Mouse (Mus musculus): Measurements from ENCODE around the gene Tor1aip2.

The Tor1aip2 gene

DNA sequence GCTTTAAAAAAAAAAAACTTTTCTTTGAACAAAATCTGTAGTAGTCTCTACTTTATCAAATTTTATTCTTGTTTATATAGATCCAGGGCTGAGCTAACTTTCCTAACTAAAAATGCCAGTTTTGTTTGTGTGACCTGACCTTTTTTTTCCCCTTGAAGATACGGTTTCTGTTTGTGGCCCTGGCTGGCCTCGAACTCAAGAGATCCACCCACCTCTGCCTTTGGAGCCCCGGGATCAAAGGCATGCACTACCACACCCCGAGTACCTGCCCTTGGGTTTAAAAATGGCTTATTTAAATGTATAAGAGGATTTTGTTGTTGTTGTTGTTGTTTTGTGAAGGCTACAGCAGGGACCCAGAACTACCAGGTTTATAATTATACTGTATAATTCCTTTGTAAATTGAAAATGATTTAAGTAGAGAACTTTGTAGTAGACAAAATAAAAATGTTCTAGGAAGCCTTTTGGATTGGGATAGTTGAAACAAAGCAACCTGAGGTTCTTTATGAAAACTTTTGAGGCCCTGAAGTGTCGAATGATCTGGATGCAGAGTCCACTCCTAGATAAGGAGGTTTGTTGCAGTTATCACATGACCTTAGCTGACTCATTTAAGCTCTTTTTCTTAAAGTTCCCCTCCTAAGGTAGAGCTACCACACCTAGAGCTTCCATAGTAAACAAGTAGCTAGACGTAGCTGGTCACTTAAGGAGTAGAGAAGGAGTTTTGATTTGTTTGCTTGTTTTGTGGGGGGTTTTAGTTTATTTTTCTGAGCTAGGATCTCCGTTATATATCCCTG lies 6.4 kb downstream of the Tor1aip2 start:
- DNase-seq, result no peak

GRCm38 (mm10) chr1:156042481-156042880 lies 7.3 kb downstream of the Tor1aip2 start:
- no peak for DNase-seq

DNA sequence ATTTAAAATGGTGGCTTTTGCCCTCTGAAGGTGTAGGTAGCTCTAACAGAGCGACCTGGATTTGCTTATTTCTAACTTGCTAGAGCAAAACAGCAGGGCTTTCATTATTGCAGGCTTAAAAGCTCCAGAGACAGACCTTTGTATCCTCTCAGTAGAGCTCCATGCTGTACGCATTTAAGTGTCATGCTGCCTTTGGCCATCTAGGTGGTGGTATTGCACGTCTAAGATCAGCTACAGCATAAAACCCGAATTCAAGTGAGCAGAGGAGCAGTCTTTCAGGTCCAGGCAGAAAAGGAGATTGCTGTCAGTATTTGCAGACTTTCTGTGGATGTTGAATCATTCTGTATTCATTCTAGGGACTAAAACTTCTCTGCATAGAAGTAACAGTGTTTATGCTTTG lies 7.8 kb downstream of the Tor1aip2 start:
- peak; percentile 78 for DNase-seq

DNA sequence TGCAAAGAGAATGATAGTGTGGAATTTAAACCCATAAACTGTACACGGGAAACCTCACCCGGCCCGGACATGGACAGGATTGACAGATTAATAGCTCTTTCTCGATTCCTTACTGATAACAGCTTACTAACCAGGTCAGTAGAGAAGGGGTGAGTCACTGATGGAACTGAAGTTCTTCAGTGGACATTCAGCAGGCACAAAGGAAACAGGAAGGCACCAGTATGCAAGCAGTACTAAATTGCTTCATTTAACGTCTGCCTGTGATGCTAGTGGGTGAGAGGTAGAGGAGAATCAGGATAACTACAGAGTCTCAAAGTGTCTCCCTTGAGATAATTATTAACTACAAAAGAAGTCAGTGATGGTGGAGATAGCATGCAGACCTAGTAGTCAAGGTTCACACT lies 9.0 kb downstream of the Tor1aip2 start:
- no peak for DNase-seq

DNA sequence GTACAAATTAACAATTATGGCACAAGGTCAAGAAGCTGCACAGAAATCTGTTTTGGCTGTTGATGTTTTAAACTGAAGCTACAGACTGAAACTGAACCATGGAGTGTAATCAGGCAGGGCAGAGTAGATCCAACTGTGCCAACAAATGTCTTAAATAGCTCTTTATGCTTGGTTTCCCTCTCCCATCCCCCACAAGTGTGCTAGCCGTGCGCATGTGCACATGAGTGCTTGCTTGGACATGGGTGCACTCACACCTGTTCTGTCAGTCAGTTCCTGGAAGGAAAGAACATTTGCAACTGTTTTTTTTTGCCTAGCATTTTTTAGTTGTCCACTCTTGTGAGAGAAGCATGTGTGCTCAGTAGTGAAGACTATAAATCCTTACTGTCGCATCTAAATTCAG lies 11.5 kb downstream of the Tor1aip2 start:
- DNase-seq, result peak; percentile 35

- DNase-seq, result no peak
These were observed 23.0 kb downstream of the Tor1aip2 start for GRCm38 (mm10) chr1:156058207-156058606.

- DNase-seq, result no peak
These were observed 27.0 kb downstream of the Tor1aip2 start for GRCm38 (mm10) chr1:156062193-156062592.

- DNase-seq, result no peak
These were observed 30.9 kb downstream of the Tor1aip2 start for GRCm38 (mm10) chr1:156066133-156066532.

GRCm38 (mm10) chr1:156070106-156070505 lies 34.9 kb downstream of the Tor1aip2 start:
- no peak for DNase-seq

GRCm38 (mm10) chr1:156073169-156073821 lies 38.1 kb downstream of the Tor1aip2 start:
- no peak for DNase-seq

- DNase-seq, result peak; percentile 55
These were observed 39.4 kb downstream of the Tor1aip2 start for GRCm38 (mm10) chr1:156074575-156074974.

DNA sequence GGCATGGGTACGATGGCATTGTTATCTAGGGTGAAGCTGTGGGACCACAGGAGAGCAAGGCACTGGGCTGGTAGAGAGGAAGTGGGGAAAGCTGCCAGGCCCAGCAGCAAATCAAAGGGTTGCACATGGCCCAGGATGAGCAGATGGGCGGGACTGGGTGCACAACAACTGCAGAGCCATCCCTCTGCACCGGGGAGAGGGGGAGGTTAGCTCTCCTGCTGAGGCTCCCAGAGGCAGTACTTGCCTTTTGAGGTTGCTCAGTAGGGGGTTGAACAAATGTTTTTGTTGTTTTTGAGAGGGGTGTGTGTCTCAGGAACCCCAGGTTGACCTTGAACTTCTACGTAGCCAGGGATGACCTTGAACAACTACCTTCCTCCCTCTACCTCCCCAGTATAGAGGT lies 41.3 kb downstream of the Tor1aip2 start:
- DNase-seq, result no peak

- no peak for DNase-seq
These were observed 42.5 kb downstream of the Tor1aip2 start for GRCm38 (mm10) chr1:156077655-156078054.

DNA sequence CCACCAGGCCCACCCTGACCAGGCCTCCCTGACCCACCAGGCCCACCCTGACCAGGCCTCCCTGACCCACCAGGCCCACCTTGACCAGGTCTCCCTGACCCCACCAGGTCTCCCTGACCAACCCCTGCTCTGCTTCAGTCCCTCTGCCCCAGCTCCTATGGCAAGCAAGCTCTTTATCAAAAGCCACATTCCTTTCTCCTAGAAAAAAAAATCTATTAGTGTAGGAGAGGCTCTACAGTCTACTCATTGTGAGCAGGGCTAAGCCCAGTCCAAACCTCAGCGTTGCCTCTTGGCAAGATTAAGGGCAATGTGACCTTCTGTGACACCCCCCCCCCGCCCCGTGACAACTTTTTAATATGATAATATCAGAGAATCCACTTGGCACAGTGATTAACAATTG lies 49.4 kb downstream of the Tor1aip2 start:
- no peak for DNase-seq

- peak; percentile 76 for DNase-seq
These were observed 50.6 kb downstream of the Tor1aip2 start for GRCm38 (mm10) chr1:156085770-156086169.

GRCm38 (mm10) chr1:156087586-156087985 lies 52.4 kb downstream of the Tor1aip2 start:
- no peak for DNase-seq

- DNase-seq, result no peak
These were observed 54.4 kb downstream of the Tor1aip2 start for GRCm38 (mm10) chr1:156089561-156089960.

DNA sequence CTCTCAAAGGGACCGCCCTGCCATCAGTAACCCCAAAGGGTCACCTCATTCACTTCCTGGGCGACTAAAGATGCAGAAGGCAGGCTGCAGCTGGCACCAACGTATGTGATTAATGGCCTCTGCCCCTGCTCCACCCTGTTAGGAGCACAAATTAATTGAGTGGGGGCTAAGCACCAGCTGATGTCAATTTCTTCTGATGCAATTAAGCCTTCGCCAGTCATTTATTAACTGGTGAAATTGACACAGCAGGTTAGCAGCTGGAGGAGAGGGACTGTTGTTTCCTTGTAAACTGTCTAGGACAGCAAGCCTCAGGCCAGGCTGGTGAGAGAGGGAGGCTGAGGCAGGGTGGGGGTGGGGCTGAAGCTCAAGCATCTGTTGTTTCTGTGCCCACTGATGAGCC lies 54.8 kb downstream of the Tor1aip2 start:
- DNase-seq, result peak; percentile 72

GRCm38 (mm10) chr1:156091811-156092210 lies 56.6 kb downstream of the Tor1aip2 start:
- no peak for DNase-seq

- no peak for DNase-seq
These were observed 68.6 kb downstream of the Tor1aip2 start for GRCm38 (mm10) chr1:156103763-156104162.

DNA sequence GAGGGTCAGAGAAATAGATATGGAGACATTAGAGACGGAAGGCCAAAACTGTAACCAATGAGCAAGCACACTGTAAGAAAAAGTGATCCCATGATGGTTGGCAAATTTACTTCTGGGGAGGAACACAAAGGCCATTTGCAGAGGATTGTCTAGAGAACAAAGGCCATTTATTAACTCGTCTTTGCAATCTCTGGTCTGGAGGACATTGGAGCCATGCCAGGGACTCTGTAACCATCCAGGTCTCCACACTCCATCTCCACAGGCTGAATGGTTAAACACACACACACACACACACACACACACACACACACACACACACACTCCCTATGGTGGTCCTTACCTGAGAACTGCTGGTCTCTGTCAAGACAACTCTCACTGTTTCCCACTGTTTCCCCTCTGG lies 70.2 kb downstream of the Tor1aip2 start:
- peak; percentile 38 for DNase-seq

- no peak for DNase-seq
These were observed 72.2 kb downstream of the Tor1aip2 start for GRCm38 (mm10) chr1:156107424-156107823.

DNA sequence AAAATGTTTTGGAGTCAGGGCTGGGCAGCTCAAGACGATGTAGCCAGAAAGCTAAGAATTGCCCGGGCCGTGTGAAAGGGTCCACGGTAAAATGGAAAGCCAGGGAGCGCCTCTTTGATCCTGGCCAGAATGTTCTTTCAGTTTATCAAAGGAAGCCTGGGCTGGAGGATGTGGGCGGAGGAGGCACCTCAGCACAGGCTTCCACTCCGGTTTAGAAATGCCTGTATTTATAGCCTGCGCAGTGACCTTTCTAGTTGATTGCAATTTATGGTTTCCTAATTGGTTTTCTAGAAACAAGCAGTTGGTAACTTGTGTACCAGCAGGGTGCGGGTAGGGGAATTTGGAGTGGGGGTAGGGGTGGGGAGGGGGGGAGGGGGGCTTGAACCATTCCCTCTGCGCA lies 73.2 kb downstream of the Tor1aip2 start:
- DNase-seq, result peak; percentile 38

DNA sequence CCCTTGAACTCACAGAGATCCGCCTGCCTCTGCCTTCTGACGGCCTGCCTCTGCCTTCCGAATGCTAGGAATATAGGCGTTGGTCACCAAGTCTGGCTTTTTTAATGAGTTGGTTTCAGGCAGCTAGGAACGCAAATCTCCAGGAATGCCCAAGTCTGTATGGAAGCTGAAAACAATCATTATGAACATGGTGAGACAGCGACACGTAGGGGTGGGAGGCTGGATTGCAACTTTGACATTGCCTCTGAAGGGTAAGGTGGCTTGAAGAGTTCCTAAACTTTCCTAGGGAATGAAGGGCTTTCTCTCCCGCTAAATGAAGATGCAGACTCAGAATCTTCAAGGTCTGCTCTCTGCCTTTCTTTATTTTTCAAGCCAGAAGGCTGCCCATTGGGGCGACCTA lies 75.9 kb downstream of the Tor1aip2 start:
- peak; percentile 48 for DNase-seq

GRCm38 (mm10) chr1:156111728-156112127 lies 76.5 kb downstream of the Tor1aip2 start:
- DNase-seq, result peak; percentile 68
